Mouse (Mus musculus) testis, adult 2 months (tissue): ENCODE results near the gene Cdk2ap2.

Source experiments
- CTCF ChIP-seq: fragments of 200-500 bp; IDR thresholded peaks from 2 replicates; pipeline ENCODE4 v1.5.1; 2012; ENCODE audit warnings: low read depth, mild to moderate bottlenecking, inconsistent platforms, low read length, moderate library complexity; ENCODE audit not compliant: control insufficient read depth, insufficient read depth, insufficient replicate concordance
- POLR2A ChIP-seq: fragments of 200-500 bp; IDR thresholded peaks from 2 replicates; pipeline ENCODE4 v1.6.1; 2012; ENCODE audit warnings: low read depth, mild to moderate bottlenecking, inconsistent platforms, low read length, moderate library complexity; ENCODE audit not compliant: control insufficient read depth

- TF ChIP-seq CTCF (no peak), POLR2A (no peak)
Measured at GRCm38 (mm10) chr19:4090446-4090845, 6.5 kb upstream of the Cdk2ap2 start.
